Mouse (Mus musculus) gonadal fat pad, adult 2 months (tissue): ENCODE measurements around the gene Gm20481. TPM values are rescaled to one million over a fixed set of nuclear protein-coding genes. Genes with fewer than 3 reads are reported as not detected.
"Not testable (repeated sequence)": the region's sequence is repeated elsewhere in the genome, so short reads cannot be mapped to it uniquely, and the experiment has no call there.

ENCODE experiments used
- DNase-seq: peaks from one replicate; pipeline ENCODE4 v3.0.0-alpha.2; 2012; ENCODE audit warnings: low read depth
- polyA plus RNA-seq: library from polyadenylated mRNA; depleted of rRNA; stranded (reverse); fragments of >200 nt; gene quantifications from 2 replicates; pipeline ENCODE4 v1.2.3, GENCODE M21; 2012

Gm20481 gene
- polyA plus RNA-seq, 1 experiment, result 0.24 TPM

- DNase-seq, result no peak
Measured at GRCm38 (mm10) chr17:34975581-34976492, 6.1 kb downstream of the Gm20481 start.

- no peak for DNase-seq
Measured at GRCm38 (mm10) chr17:34977000-34977399, 7.3 kb downstream of the Gm20481 start.

GRCm38 (mm10) chr17:34978239-34978638 lies 8.5 kb downstream of the Gm20481 start:
- no peak for DNase-seq

- no peak for DNase-seq
Measured at GRCm38 (mm10) chr17:34979631-34980030, 9.9 kb downstream of the Gm20481 start.

- DNase-seq, result no peak
Measured at GRCm38 (mm10) chr17:34980655-34981054, 10.9 kb downstream of the Gm20481 start.

- DNase-seq, result no peak
Measured at GRCm38 (mm10) chr17:34981690-34982180, 12.0 kb downstream of the Gm20481 start, which contains the start of gene Lsm2. Lsm2 (plus strand) TSS chr17:34981862.

- no peak for DNase-seq
Measured at GRCm38 (mm10) chr17:34982328-34982727, 12.6 kb downstream of the Gm20481 start.

- DNase-seq, result no peak
Measured at GRCm38 (mm10) chr17:34984218-34984617, 14.5 kb downstream of the Gm20481 start.

GRCm38 (mm10) chr17:34994751-34995150 lies 25.0 kb downstream of the Gm20481 start:
- no peak for DNase-seq

GRCm38 (mm10) chr17:34995192-34995591 lies 25.5 kb downstream of the Gm20481 start:
- DNase-seq, result not testable (repeated sequence)

- DNase-seq, result not testable (repeated sequence)
Measured at GRCm38 (mm10) chr17:34995927-34996326, 26.2 kb downstream of the Gm20481 start.

GRCm38 (mm10) chr17:34996411-34997141 lies 26.9 kb downstream of the Gm20481 start:
- no peak for DNase-seq

GRCm38 (mm10) chr17:34997142-34997483 lies 27.4 kb downstream of the Gm20481 start:
- no peak for DNase-seq

- DNase-seq, result no peak
Measured at GRCm38 (mm10) chr17:34998526-34999430, 29.1 kb downstream of the Gm20481 start.

GRCm38 (mm10) chr17:34999871-35000716 lies 30.4 kb downstream of the Gm20481 start:
- not testable (repeated sequence) for DNase-seq

GRCm38 (mm10) chr17:35000717-35001451 lies 31.2 kb downstream of the Gm20481 start, which contains the start of gene Vars:
Vars (plus strand) TSS chr17:35000987.
- DNase-seq, result no peak

GRCm38 (mm10) chr17:35001452-35002152 lies 31.9 kb downstream of the Gm20481 start:
- no peak for DNase-seq

GRCm38 (mm10) chr17:35002153-35002865 lies 32.6 kb downstream of the Gm20481 start:
- no peak for DNase-seq
